ENCODE assay signal across 7 mouse cellular contexts in the genomic region with DNA sequence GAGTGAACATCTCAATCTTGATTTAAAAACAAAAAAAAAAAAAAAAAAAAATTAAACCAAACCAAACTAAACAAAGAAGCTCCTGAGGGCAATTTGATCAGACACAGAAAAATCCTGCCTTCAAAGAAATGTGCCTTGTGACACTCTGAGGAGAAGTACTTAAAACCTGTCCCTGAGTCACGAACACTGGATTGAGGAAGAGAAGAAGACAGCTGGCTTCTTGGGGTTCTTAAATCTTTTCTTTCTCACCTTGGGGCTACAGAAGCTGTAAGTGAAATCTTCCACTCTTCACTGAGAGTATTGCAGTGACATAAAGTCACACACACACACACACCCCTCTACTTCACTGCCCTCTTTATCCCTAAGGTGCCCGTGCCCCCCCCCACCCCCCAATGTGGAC. TPM values are rescaled to one million over a fixed set of nuclear protein-coding genes. Genes with fewer than 3 reads are reported as not detected.
DNase-seq lines count a peak whose midpoint lies in the region; ATAC-seq lines count a peak whose summit lies in the region.

No protein-coding gene starts in this region.

- peak overlapping the region; percentile 89 for H3K4me2 ChIP-seq in lung, embryonic 16.5 days (ENCODE audit: low read depth, low read length)
- peak overlapping the region; percentile 74 for H3K4me2 ChIP-seq in forebrain, embryonic 14.5 days (ENCODE audit: low read length)
- H3K4me2 ChIP-seq in limb, embryonic 15.5 days: peak overlapping the region; percentile 79
- H3K4me2 ChIP-seq in stomach, embryonic 16.5 days (ENCODE audit: low read depth, low read length): peak overlapping the region; percentile 83

- DNase-seq in lung, postnatal 14 days: no peak
- peak; percentile 25 for DNase-seq in forebrain, embryonic 14.5 days (ENCODE audit: low spot score)
- no peak for DNase-seq in cerebellum, adult 11-12 months
- no peak for DNase-seq in cerebellum, adult 9-11 months

- peak overlapping the region; percentile 76 for H3K4me3 ChIP-seq in lung, embryonic 16.5 days (ENCODE audit: low read length)
- peak overlapping the region; percentile 91 for H3K4me3 ChIP-seq in forebrain, embryonic 14.5 days (ENCODE audit: low read depth, low read length)
- H3K4me3 ChIP-seq in limb, embryonic 15.5 days: peak overlapping the region; percentile 80
- peak overlapping the region; percentile 83 for H3K4me3 ChIP-seq in stomach, embryonic 16.5 days (replicated peaks; ENCODE audit: low read length)

- H3K27ac ChIP-seq in lung, embryonic 16.5 days (ENCODE audit: low read length): no peak overlapping the region
- H3K27ac ChIP-seq in forebrain, embryonic 14.5 days (ENCODE audit: low read depth, low read length): peak overlapping the region; percentile 93; the same call in 1 of the 2 replicates
- 0 out of 2 replicates have a peak overlapping the region, but pooled peaks have one; percentile 77 for H3K27ac ChIP-seq in limb, embryonic 15.5 days
- no peak overlapping the region for H3K27ac ChIP-seq in stomach, embryonic 16.5 days (ENCODE audit: low read length)

- H3K36me3 ChIP-seq in lung, embryonic 16.5 days (ENCODE audit: control insufficient read depth, insufficient read depth, low read length): no peaks in the 10 kb centered on the region
- no peaks in the 10 kb centered on the region for H3K36me3 ChIP-seq in forebrain, embryonic 14.5 days (ENCODE audit: control insufficient read depth, insufficient read depth, low read length)
- H3K36me3 ChIP-seq in limb, embryonic 15.5 days: no peaks in the 10 kb centered on the region
- no peaks in the 10 kb centered on the region for H3K36me3 ChIP-seq in stomach, embryonic 16.5 days (ENCODE audit: control insufficient read depth, insufficient read depth, low read length)

- H3K4me1 ChIP-seq in lung, embryonic 16.5 days (replicated peaks; ENCODE audit: control insufficient read depth, insufficient read depth, low read length): peaks cover 7% of the 10 kb centered on the region; the same call in 1 of the 2 replicates
- H3K4me1 ChIP-seq in forebrain, embryonic 14.5 days (ENCODE audit: control insufficient read depth, insufficient read depth, low read length): peaks cover 15% of the 10 kb centered on the region
- peaks cover 15% of the 10 kb centered on the region for H3K4me1 ChIP-seq in limb, embryonic 15.5 days
- peaks cover 7% of the 10 kb centered on the region for H3K4me1 ChIP-seq in stomach, embryonic 16.5 days (ENCODE audit: control insufficient read depth, insufficient read depth, low read length)

- H3K27me3 ChIP-seq in lung, embryonic 16.5 days (ENCODE audit: control insufficient read depth, insufficient read depth, low read depth, low read length): peaks cover 3% of the 10 kb centered on the region; the same call in 1 of the 2 replicates
- H3K27me3 ChIP-seq in forebrain, embryonic 14.5 days (replicated peaks; ENCODE audit: control insufficient read depth, insufficient read depth, low read length): no peaks in the 10 kb centered on the region
- 0 out of 2 replicates have a peak, but pooled peaks cover 3% of the 10 kb centered on the region for H3K27me3 ChIP-seq in limb, embryonic 15.5 days
- H3K27me3 ChIP-seq in stomach, embryonic 16.5 days (ENCODE audit: control insufficient read depth, insufficient read depth, low read length): no peaks in the 10 kb centered on the region

- H3K9ac ChIP-seq in lung, embryonic 16.5 days (ENCODE audit: low read length): peak overlapping the region; percentile 87
- H3K9ac ChIP-seq in forebrain, embryonic 14.5 days (ENCODE audit: low read length): peak overlapping the region; percentile 97
- H3K9ac ChIP-seq in limb, embryonic 15.5 days: peak overlapping the region; percentile 85
- H3K9ac ChIP-seq in stomach, embryonic 16.5 days (ENCODE audit: low read length): peak overlapping the region; percentile 93

- no peaks in the 10 kb centered on the region for H3K9me3 ChIP-seq in lung, embryonic 16.5 days (ENCODE audit: control insufficient read depth, low read length)
- no peaks in the 10 kb centered on the region for H3K9me3 ChIP-seq in forebrain, embryonic 14.5 days (replicated peaks; ENCODE audit: control insufficient read depth, low read length)
- no peaks in the 10 kb centered on the region for H3K9me3 ChIP-seq in limb, embryonic 15.5 days
- H3K9me3 ChIP-seq in stomach, embryonic 16.5 days (replicated peaks; ENCODE audit: control insufficient read depth, low read length): no peaks in the 10 kb centered on the region

- WGBS in lung, embryonic 16.5 days: 28% methylated on average over 2 of the region's 2 CpGs
- WGBS in forebrain, embryonic 14.5 days: 0% methylated on average over 2 of the region's 2 CpGs
- WGBS in limb, embryonic 15.5 days: 16% methylated on average over 2 of the region's 2 CpGs
- 30% methylated on average over 2 of the region's 2 CpGs for WGBS in stomach, embryonic 16.5 days

- ATAC-seq in lung, embryonic 16.5 days (ENCODE audit: low read depth): 0 out of 2 replicates have a peak, but pooled peaks have one; percentile 4
- peak; percentile 8; the same call in 1 of the 2 replicates for ATAC-seq in forebrain, embryonic 14.5 days
- ATAC-seq in limb, embryonic 15.5 days (ENCODE audit: insufficient number of reproducible peaks, low FRiP score, low TSS enrichment, low read depth): no peak
- 0 out of 2 replicates have a peak, but pooled peaks have one; percentile 14 for ATAC-seq in stomach, embryonic 16.5 days (ENCODE audit: insufficient read depth, low FRiP score)

RNA-seq across cellular contexts. Expression of a gene that starts 0.7 kb away (rescaled TPM):
- polyA plus RNA-seq in lung, embryonic 16.5 days (2015; fragmentation: Nextera tagmentation; extraction: Ambion mirVana): 1.6 and 1.7 TPM in 2 replicates
- 12.1 and 12.9 TPM in 2 replicates for polyA plus RNA-seq in forebrain, embryonic 14.5 days (2014; fragmentation: Nextera tagmentation; extraction: Ambion mirVana)
- 2.4 and 2.9 TPM in 2 replicates for polyA plus RNA-seq in limb, embryonic 15.5 days (2015; fragmentation: Nextera tagmentation; extraction: Ambion mirVana)
- polyA plus RNA-seq in stomach, embryonic 16.5 days (2015; fragmentation: Nextera tagmentation; extraction: Ambion mirVana): 1.5 and 1.8 TPM in 2 replicates

Comparison
In these comparisons a context has a peak if more than half of its experiments do, and no peak if none do; other contexts are left out.
1. H3K27ac ChIP-seq: peak in forebrain, embryonic 14.5 days (single experiment) and limb, embryonic 15.5 days (single experiment); none in lung, embryonic 16.5 days (single experiment) and stomach, embryonic 16.5 days (single experiment).
2. Peak in every context shown above with its lines, with median percentiles within 50 percentile points of each other: H3K4me2 ChIP-seq, H3K4me3 ChIP-seq and H3K9ac ChIP-seq.